Mouse (Mus musculus) liver, adult 2 months (tissue): Measurements from ENCODE around the gene Tenm3.

Experiments
- CTCF ChIP-seq: fragments of 200-500 bp; IDR thresholded peaks from 2 replicates; pipeline ENCODE4 v1.5.1; 2011; ENCODE audit warnings: low read depth, low read length, control low read depth
- POLR2A ChIP-seq: fragments of 200-500 bp; IDR thresholded peaks from 2 replicates; pipeline ENCODE4 v1.6.1; 2011; ENCODE audit warnings: low read length, control low read depth; ENCODE audit not compliant: insufficient read depth; ENCODE audit errors: extremely low read depth

DNA sequence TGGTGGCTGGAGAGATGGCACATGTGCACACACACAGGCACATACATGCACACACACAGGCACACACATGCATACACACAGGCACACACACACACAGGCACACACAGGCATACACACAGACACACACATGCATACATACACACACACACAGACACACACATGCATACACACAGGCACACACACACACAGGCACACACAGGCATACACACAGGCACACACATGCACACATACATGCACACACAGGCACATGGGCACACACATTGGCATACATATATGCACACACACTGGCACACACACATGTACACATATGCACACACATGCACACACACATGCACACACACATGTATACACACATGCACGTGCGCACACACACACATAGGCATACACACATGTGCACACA is 271.4 kb downstream of the Tenm3 start:
- TF ChIP-seq CTCF (no peak), POLR2A (no peak)
